Mouse (Mus musculus) erythroblast, embryonic 14.5 days (primary cell): ENCODE data around the gene Zbtb2.

Experiments
- GATA1 ChIP-seq: IDR thresholded peaks from 2 replicates; pipeline ENCODE4 v1.6.1; 2012; ENCODE audit warnings: low read length, inconsistent platforms, mixed read lengths
- TAL1 ChIP-seq: IDR thresholded peaks from 3 replicates; pipeline ENCODE4 v1.6.1; 2012; ENCODE audit warnings: low read length, inconsistent platforms, mixed read lengths

DNA sequence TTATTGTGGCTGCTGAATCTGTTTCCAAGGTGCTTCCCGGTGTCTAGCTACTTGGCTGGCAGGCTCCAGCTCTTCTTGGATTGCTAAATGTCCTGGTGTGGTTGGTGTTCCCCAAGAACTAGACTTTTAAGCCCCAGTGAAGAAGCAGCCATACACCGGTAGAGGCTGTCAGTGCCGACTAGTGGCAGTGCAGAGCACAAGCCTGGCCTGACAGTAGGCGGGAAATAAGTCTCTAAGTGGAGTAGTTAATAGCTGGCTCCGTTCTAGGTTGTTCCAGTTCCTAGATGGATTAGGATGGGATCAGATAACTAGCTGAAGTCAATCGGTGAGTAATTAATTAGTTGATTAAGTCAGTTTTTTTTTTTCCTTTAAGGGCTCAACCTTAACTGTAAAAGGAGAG is 3.9 kb upstream of the Zbtb2 start:
- TF ChIP-seq GATA1 (no peak), TAL1 (no peak)
